Mouse (Mus musculus) 3T3-L1 (cell line): ENCODE data around the gene Zfp60.
"Not testable (repeated sequence)": the region's sequence is repeated elsewhere in the genome, so short reads cannot be mapped to it uniquely, and the experiment has no call there.

Experiments
- DNase-seq: peaks from one replicate; pipeline ENCODE4 v3.0.0-alpha.2; 2015; ENCODE audit warnings: low read depth, low spot score

Zfp60 gene

GRCm38 (mm10) chr7:27793865-27794264 lies 62.7 kb downstream of the Zfp60 start:
- DNase-seq = not testable (repeated sequence)

GRCm38 (mm10) chr7:27794566-27794965 lies 63.4 kb downstream of the Zfp60 start:
- DNase-seq = peak; percentile 48

- DNase-seq = peak; percentile 38
Observed at GRCm38 (mm10) chr7:27797906-27798811, 67.0 kb downstream of the Zfp60 start.

- DNase-seq = peak; percentile 59
Observed at GRCm38 (mm10) chr7:27801137-27801536, 69.9 kb downstream of the Zfp60 start.

- DNase-seq = no peak
Observed at GRCm38 (mm10) chr7:27802986-27803385, 71.8 kb downstream of the Zfp60 start.
